Mouse (Mus musculus): ENCODE data around the gene Dpep2nb. TPM values are rescaled to one million over a fixed set of nuclear protein-coding genes. Genes with fewer than 3 reads are reported as not detected.

Dpep2nb gene
- polyA plus RNA-seq, 1 experiment from 2014 or later: not detected

- no peaks in the 10 kb centered on the region for H3K27me3 ChIP-seq
- H3K4me3 ChIP-seq: no peak overlapping the region
- no peaks in the 10 kb centered on the region for H3K4me1 ChIP-seq (replicated peaks)
- 66% methylated on average over 7 of the region's 7 CpGs for WGBS
- H3K9me3 ChIP-seq: no peaks in the 10 kb centered on the region
- no peak overlapping the region for H3K4me2 ChIP-seq
- no peak overlapping the region for H3K9ac ChIP-seq
- ATAC-seq (ENCODE audit: low FRiP score, low read depth): no peak
- no peaks in the 10 kb centered on the region for H3K36me3 ChIP-seq
- H3K27ac ChIP-seq (replicated peaks): no peak overlapping the region
Observed at GRCm38 (mm10) chr8:105975363-105975762, 30.4 kb downstream of the Dpep2nb start.

- H3K9ac ChIP-seq: no peak overlapping the region
- no peaks in the 10 kb centered on the region for H3K9me3 ChIP-seq
- H3K4me3 ChIP-seq: no peak overlapping the region
- ATAC-seq (ENCODE audit: low FRiP score, low read depth): no peak
- H3K27ac ChIP-seq (replicated peaks): no peak overlapping the region
- peaks cover 9% of the 10 kb centered on the region for H3K27me3 ChIP-seq
- H3K36me3 ChIP-seq: no peaks in the 10 kb centered on the region
- 75% methylated on average over 8 of the region's 8 CpGs for WGBS
- no peaks in the 10 kb centered on the region; the same call in 1 of the 2 replicates for H3K4me1 ChIP-seq (replicated peaks)
- no peak overlapping the region for H3K4me2 ChIP-seq
Observed at GRCm38 (mm10) chr8:105971019-105971720, 34.6 kb downstream of the Dpep2nb start.

- no peak overlapping the region for H3K27ac ChIP-seq (replicated peaks)
- no peak overlapping the region for H3K4me3 ChIP-seq
- H3K36me3 ChIP-seq: no peaks in the 10 kb centered on the region
- no peaks in the 10 kb centered on the region for H3K9me3 ChIP-seq
- H3K27me3 ChIP-seq: peaks cover 26% of the 10 kb centered on the region
- no peak overlapping the region for H3K9ac ChIP-seq
- H3K4me1 ChIP-seq (replicated peaks): peaks cover 8% of the 10 kb centered on the region
- H3K4me2 ChIP-seq: no peak overlapping the region
- ATAC-seq (ENCODE audit: low FRiP score, low read depth): no peak
- 67% methylated on average over 1 of the region's 1 CpGs for WGBS
Observed at GRCm38 (mm10) chr8:105969367-105969766, 36.4 kb downstream of the Dpep2nb start.

GRCm38 (mm10) chr8:105966692-105967311 is 39.0 kb downstream of the Dpep2nb start:
- Histone ChIP-seq H3K9ac (no peak overlapping the region), H3K4me3 (no peak overlapping the region), H3K4me2 (peak overlapping the region; percentile 55), H3K4me1 (replicated peaks) (peaks cover 8% of the 10 kb centered on the region), H3K27ac (replicated peaks) (no peak overlapping the region), H3K36me3 (no peaks in the 10 kb centered on the region), H3K9me3 (no peaks in the 10 kb centered on the region), H3K27me3 (peaks cover 27% of the 10 kb centered on the region)
- ATAC-seq (ENCODE audit: low FRiP score, low read depth): no peak
- WGBS: 9% methylated on average over 19 of the region's 19 CpGs

GRCm38 (mm10) chr8:105965905-105966341 is 39.9 kb downstream of the Dpep2nb start, which contains the start of gene Slc12a4:
TSS of gene Slc12a4 (minus strand) at chr8:105966097.
- no peaks in the 10 kb centered on the region for H3K9me3 ChIP-seq
- peak within 1 kb of the TSS; percentile 50 for H3K27ac ChIP-seq (replicated peaks)
- H3K4me2 ChIP-seq: peak within 1 kb of the TSS; percentile 55
- under 1% methylated on average over 44 of the region's 47 CpGs for WGBS
- peaks cover 27% of the 10 kb centered on the region for H3K27me3 ChIP-seq
- H3K4me1 ChIP-seq (replicated peaks): peaks cover 8% of the 10 kb centered on the region
- no peaks in the 10 kb centered on the region for H3K36me3 ChIP-seq
- ATAC-seq (ENCODE audit: low FRiP score, low read depth): peak; percentile 70
- H3K4me3 ChIP-seq: peak within 1 kb of the TSS; percentile 42
- peak within 1 kb of the TSS; percentile 12; the same call in 1 of the 2 replicates for H3K9ac ChIP-seq

- ATAC-seq (ENCODE audit: low FRiP score, low read depth): peak; percentile 76
Observed at GRCm38 (mm10) chr8:105965266-105965904, 40.4 kb downstream of the Dpep2nb start.

GRCm38 (mm10) chr8:105964506-105965265 is 41.1 kb downstream of the Dpep2nb start:
- Histone ChIP-seq H3K9ac (no peak overlapping the region), H3K27me3 (peaks cover 27% of the 10 kb centered on the region), H3K9me3 (no peaks in the 10 kb centered on the region), H3K36me3 (no peaks in the 10 kb centered on the region), H3K4me1 (replicated peaks) (peaks cover 9% of the 10 kb centered on the region), H3K27ac (replicated peaks) (no peak overlapping the region), H3K4me2 (peak overlapping the region; percentile 55), H3K4me3 (peak overlapping the region; percentile 42)
- WGBS: 73% methylated on average over 12 of the region's 12 CpGs
- no peak for ATAC-seq (ENCODE audit: low FRiP score, low read depth)

More at GRCm38 (mm10) chr8:105965266-105965904, 40.4 kb downstream of the Dpep2nb start:
- Histone ChIP-seq H3K9me3 (no peaks in the 10 kb centered on the region), H3K27me3 (peaks cover 27% of the 10 kb centered on the region), H3K9ac (peak overlapping the region; percentile 12; the same call in 1 of the 2 replicates), H3K36me3 (no peaks in the 10 kb centered on the region), H3K4me3 (peak overlapping the region; percentile 42), H3K27ac (replicated peaks) (peak overlapping the region; percentile 50), H3K4me1 (replicated peaks) (peaks cover 8% of the 10 kb centered on the region), H3K4me2 (peak overlapping the region; percentile 55)
- 4% methylated on average over 27 of the region's 40 CpGs for WGBS

GRCm38 (mm10) chr8:105961536-105961935 is 44.2 kb downstream of the Dpep2nb start:
- no peak for ATAC-seq (ENCODE audit: low FRiP score, low read depth)
- peaks cover 19% of the 10 kb centered on the region; the same call in 1 of the 2 replicates for H3K27me3 ChIP-seq
- H3K9ac ChIP-seq: no peak overlapping the region
- H3K4me1 ChIP-seq (replicated peaks): peaks cover 13% of the 10 kb centered on the region; the same call in 1 of the 2 replicates
- WGBS: 90% methylated on average over 10 of the region's 10 CpGs
- no peak overlapping the region for H3K4me3 ChIP-seq
- H3K27ac ChIP-seq (replicated peaks): no peak overlapping the region
- no peaks in the 10 kb centered on the region for H3K9me3 ChIP-seq
- H3K36me3 ChIP-seq: no peaks in the 10 kb centered on the region
- H3K4me2 ChIP-seq: no peak overlapping the region

GRCm38 (mm10) chr8:105961101-105961500 is 44.7 kb downstream of the Dpep2nb start:
- H3K27me3 ChIP-seq: peaks cover 17% of the 10 kb centered on the region; the same call in 1 of the 2 replicates
- H3K4me2 ChIP-seq: no peak overlapping the region
- no peaks in the 10 kb centered on the region for H3K36me3 ChIP-seq
- H3K9me3 ChIP-seq: no peaks in the 10 kb centered on the region
- H3K9ac ChIP-seq: no peak overlapping the region
- H3K4me3 ChIP-seq: no peak overlapping the region
- WGBS: 81% methylated on average over 14 of the region's 14 CpGs
- H3K27ac ChIP-seq (replicated peaks): no peak overlapping the region
- ATAC-seq (ENCODE audit: low FRiP score, low read depth): no peak
- H3K4me1 ChIP-seq (replicated peaks): peaks cover 13% of the 10 kb centered on the region; the same call in 1 of the 2 replicates

GRCm38 (mm10) chr8:105959350-105959749 is 46.4 kb downstream of the Dpep2nb start:
- Histone ChIP-seq H3K4me3 (no peak overlapping the region), H3K27me3 (peaks cover 1% of the 10 kb centered on the region; the same call in 1 of the 2 replicates), H3K4me1 (replicated peaks) (0 out of 2 replicates have a peak, but pooled peaks cover 4% of the 10 kb centered on the region), H3K36me3 (no peaks in the 10 kb centered on the region), H3K4me2 (no peak overlapping the region), H3K9ac (no peak overlapping the region), H3K27ac (replicated peaks) (no peak overlapping the region), H3K9me3 (no peaks in the 10 kb centered on the region)
- WGBS: 80% methylated on average over 7 of the region's 7 CpGs
- ATAC-seq (ENCODE audit: low FRiP score, low read depth): no peak

GRCm38 (mm10) chr8:105957813-105958212 is 48.0 kb downstream of the Dpep2nb start:
- Histone ChIP-seq H3K9ac (no peak overlapping the region), H3K27me3 (no peaks in the 10 kb centered on the region), H3K4me1 (replicated peaks) (0 out of 2 replicates have a peak, but pooled peaks cover 4% of the 10 kb centered on the region), H3K9me3 (no peaks in the 10 kb centered on the region), H3K36me3 (no peaks in the 10 kb centered on the region), H3K4me3 (no peak overlapping the region), H3K4me2 (no peak overlapping the region), H3K27ac (replicated peaks) (no peak overlapping the region)
- no peak for ATAC-seq (ENCODE audit: low FRiP score, low read depth)
- WGBS: 69% methylated on average over 4 of the region's 4 CpGs
